Mouse (Mus musculus) spleen, adult 2 months (tissue): ENCODE measurements around the gene Acadvl. TPM values are rescaled to one million over a fixed set of nuclear protein-coding genes. Genes with fewer than 3 reads are reported as not detected.

Experiments
- DNase-seq, 2 experiments: peaks; one replicate each; pipeline versions ENCODE4 v3.0.0 to v3.0.0-alpha.2; 2012 to 2021; ENCODE audit warnings: low spot score in 2 of 2, low read depth in 1 of 2
- H3K27ac ChIP-seq: fragments of 200-500 bp; 2 replicates; pipeline ENCODE4 v1.5.1; 2012; ENCODE audit warnings: low read length, inconsistent platforms; ENCODE audit not compliant: insufficient read depth
- H3K27me3 ChIP-seq: fragments of 200-500 bp; 2 replicates; pipeline ENCODE4 v1.6.1; 2012; ENCODE audit warnings: mild to moderate bottlenecking, moderate library complexity, low read length, inconsistent platforms; ENCODE audit not compliant: control insufficient read depth, insufficient read depth
- H3K36me3 ChIP-seq: fragments of 200-500 bp; 2 replicates; pipeline ENCODE4 v1.6.1; 2012; ENCODE audit warnings: mild to moderate bottlenecking, low read length, inconsistent platforms; ENCODE audit not compliant: control insufficient read depth, insufficient read depth
- H3K4me1 ChIP-seq: fragments of 200-500 bp; 2 replicates; pipeline ENCODE4 v1.6.1; 2011; ENCODE audit warnings: inconsistent platforms; ENCODE audit not compliant: control insufficient read depth, insufficient read depth, insufficient read length
- H3K4me3 ChIP-seq: fragments of 200-500 bp; 2 replicates; pipeline ENCODE4 v1.5.1; 2011; ENCODE audit warnings: mild to moderate bottlenecking, inconsistent platforms; ENCODE audit not compliant: insufficient read depth, insufficient read length; ENCODE audit errors: extremely low read depth
- CTCF ChIP-seq: fragments of 200-500 bp; IDR thresholded peaks from 2 replicates; pipeline ENCODE4 v1.5.1; 2011; ENCODE audit warnings: mild to moderate bottlenecking, inconsistent platforms; ENCODE audit not compliant: insufficient read depth, insufficient read length, insufficient replicate concordance; ENCODE audit errors: extremely low read depth
- POLR2A ChIP-seq: fragments of 200-500 bp; IDR thresholded peaks from 2 replicates; pipeline ENCODE4 v1.6.1; 2011; ENCODE audit warnings: low read depth, low read length, inconsistent platforms
- WGBS: fragments of 180-500 bp; shearing (Covaris S2); methylation state at CpG from one replicate; pipeline ENCODE4 v1.1.7; 2018; 5-methylcytosine and 5-hydroxymethylcytosine counted together
- polyA plus RNA-seq: library from polyadenylated mRNA; depleted of rRNA; stranded (reverse); fragments of >200 nt; gene quantifications from 2 replicates; pipeline ENCODE4 v1.2.3, GENCODE M21; 2012

Acadvl gene
- polyA plus RNA-seq, 1 experiment = 29.5 TPM

DNA sequence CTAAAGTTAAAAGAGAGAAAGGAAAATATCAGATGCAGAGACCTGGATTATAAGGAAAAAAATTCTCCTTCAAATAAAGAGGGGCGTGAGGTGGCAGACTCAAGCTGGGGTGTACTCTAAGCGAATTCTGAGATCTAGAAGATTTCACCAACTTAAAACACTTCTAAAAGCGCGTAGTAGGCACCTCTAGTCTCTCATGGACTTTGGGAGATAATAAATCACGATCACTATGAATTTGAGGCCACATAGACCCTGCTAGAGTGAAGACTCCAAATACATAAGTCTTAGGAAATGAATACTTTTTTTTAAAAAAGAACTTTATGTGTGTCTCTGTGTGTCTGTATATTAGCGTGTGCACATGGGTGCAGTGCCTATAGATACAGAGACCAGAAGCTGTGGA is 466 bp upstream of the Acadvl start:
- Histone ChIP-seq H3K36me3 (peaks cover 15% of the 10 kb centered on the region), H3K27ac (no peak overlapping the region), H3K27me3 (no peaks in the 10 kb centered on the region), H3K4me1 (peaks cover 7% of the 10 kb centered on the region; the same call in 1 of the 2 replicates), H3K4me3 (no peak overlapping the region)
- 74% methylated on average over 6 of the region's 6 CpGs for WGBS
- TF ChIP-seq POLR2A (no peak), CTCF (no peak)
- DNase-seq = no peak

DNA sequence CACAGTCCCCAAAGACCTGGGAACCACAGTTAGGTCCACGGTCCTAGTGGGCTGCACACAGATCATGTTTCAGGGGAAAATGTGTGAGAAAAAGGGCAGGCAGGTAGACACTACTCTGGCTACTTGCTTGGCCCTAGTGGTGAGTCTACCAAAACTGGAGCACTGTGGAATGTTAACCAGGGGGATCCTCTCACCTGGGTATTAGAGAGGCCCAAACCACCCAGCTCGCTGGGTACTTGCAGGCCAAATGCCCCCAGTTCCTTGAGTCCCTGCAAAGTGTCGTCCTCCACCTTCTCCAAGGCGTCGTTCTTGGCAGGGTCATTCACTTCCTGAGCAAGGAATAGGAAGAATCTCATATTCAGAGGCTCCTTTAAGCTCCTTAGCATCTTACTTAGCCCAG is 1.2 kb downstream of the Acadvl start:
- H3K36me3 ChIP-seq = peaks cover 29% of the 10 kb centered on the region
- H3K27ac ChIP-seq = no peak overlapping the region
- DNase-seq = no peak
- H3K27me3 ChIP-seq = no peaks in the 10 kb centered on the region
- peaks cover 7% of the 10 kb centered on the region; the same call in 1 of the 2 replicates for H3K4me1 ChIP-seq
- TF ChIP-seq CTCF (no peak), POLR2A (no peak)
- no peak overlapping the region for H3K4me3 ChIP-seq
- WGBS = 79% methylated on average over 5 of the region's 5 CpGs

DNA sequence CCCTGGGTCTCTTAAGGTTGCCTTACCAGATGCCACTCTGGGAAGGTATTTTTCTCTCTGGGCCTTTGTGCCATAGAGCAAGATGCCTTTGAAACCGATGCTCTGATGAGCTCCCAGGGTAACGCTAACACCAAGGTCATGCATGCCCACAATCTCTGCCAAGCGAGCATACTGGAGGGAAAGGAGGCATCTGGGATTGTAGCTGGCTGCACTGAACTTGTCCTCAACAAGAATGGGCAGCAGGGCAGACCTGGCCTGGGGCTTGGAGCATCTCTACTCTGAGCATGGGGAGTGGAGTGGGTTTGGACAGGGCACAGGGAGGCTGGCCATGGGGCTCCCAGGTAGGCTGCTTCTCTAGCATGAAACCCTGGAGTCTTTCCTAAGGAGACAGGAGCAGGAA is 1.8 kb downstream of the Acadvl start:
- TF ChIP-seq POLR2A (no peak), CTCF (no peak)
- Histone ChIP-seq H3K4me1 (peaks cover 7% of the 10 kb centered on the region; the same call in 1 of the 2 replicates), H3K4me3 (no peak overlapping the region), H3K36me3 (peaks cover 35% of the 10 kb centered on the region), H3K27me3 (no peaks in the 10 kb centered on the region), H3K27ac (no peak overlapping the region)
- WGBS = 83% methylated on average over 3 of the region's 3 CpGs
- DNase-seq = no peak

DNA sequence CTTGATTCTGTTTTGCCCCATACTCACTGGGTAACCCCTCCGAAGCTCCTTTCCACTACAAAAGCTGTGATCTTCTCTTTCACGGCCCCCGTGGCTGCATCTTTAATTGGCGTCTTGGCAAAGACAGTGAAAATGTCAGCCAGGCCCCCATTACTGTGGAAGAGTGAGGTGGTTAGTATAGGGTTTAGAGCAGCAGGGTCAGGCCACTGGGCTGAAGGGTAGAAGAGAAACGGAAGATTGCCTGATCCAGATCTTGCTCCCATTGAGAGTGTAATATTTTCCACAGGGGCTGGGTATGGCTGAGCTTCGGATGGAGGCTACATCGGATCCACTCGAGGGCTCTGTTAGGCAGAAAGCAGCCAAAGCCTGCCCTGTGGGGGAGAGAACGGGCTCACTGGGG is 2.3 kb downstream of the Acadvl start:
- Histone ChIP-seq H3K27ac (no peak overlapping the region), H3K27me3 (no peaks in the 10 kb centered on the region), H3K36me3 (peaks cover 37% of the 10 kb centered on the region), H3K4me3 (no peak overlapping the region), H3K4me1 (peaks cover 7% of the 10 kb centered on the region; the same call in 1 of the 2 replicates)
- no peak for TF ChIP-seq CTCF
- TF ChIP-seq POLR2A = no peak
- WGBS = 91% methylated on average over 9 of the region's 9 CpGs
- no peak for DNase-seq

DNA sequence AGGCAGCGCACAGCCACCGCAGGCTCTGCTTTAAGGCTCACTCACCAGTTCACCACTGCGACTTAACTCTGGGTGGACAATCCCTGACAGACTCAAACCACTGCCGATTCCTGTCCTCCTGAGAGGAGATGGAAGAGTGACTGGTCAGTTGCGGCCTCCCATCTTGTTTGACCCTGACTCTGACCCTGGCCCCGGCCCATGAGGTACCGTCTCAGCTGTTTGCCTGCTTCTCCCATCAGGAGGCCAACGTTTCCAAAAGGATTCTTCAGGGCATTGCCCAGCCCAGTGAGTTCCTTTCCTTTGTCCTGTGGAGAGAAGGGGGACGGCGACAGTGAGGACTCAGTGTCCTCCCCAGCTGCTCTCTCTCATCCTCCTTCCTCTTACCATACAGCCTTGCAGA is 4.2 kb downstream of the Acadvl start:
- no peak for DNase-seq
- Histone ChIP-seq H3K4me1 (peaks cover 2% of the 10 kb centered on the region; the same call in 1 of the 2 replicates), H3K27me3 (no peaks in the 10 kb centered on the region), H3K36me3 (peaks cover 46% of the 10 kb centered on the region), H3K4me3 (no peak overlapping the region), H3K27ac (no peak overlapping the region)
- WGBS = 94% methylated on average over 10 of the region's 10 CpGs
- TF ChIP-seq POLR2A (no peak), CTCF (no peak)

DNA sequence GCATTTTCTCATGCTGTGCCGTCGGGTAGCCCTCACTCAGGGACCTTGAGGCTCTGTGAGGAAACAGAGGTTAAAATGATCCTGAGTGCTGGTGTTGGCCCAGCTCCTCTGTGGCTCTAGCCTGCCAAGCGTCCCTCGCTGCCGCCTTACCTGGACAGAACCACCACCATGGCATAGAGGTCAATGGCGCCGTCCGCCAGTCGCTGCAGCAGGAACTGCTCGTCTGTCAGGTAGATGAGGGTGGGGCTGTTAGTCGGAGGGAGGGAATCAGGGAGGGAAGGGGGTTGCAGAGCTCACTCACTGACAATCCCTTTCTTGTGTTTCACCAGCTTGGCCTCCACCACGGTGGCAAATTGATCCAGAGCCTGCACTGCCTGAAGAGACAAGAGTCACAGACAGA is 4.7 kb downstream of the Acadvl start:
- TF ChIP-seq POLR2A (no peak), CTCF (no peak)
- WGBS = 92% methylated on average over 12 of the region's 12 CpGs
- Histone ChIP-seq H3K27ac (no peak overlapping the region), H3K27me3 (no peaks in the 10 kb centered on the region), H3K36me3 (peaks cover 49% of the 10 kb centered on the region), H3K4me3 (no peak overlapping the region), H3K4me1 (peaks cover 5% of the 10 kb centered on the region; the same call in 1 of the 2 replicates)
- no peak for DNase-seq

DNA sequence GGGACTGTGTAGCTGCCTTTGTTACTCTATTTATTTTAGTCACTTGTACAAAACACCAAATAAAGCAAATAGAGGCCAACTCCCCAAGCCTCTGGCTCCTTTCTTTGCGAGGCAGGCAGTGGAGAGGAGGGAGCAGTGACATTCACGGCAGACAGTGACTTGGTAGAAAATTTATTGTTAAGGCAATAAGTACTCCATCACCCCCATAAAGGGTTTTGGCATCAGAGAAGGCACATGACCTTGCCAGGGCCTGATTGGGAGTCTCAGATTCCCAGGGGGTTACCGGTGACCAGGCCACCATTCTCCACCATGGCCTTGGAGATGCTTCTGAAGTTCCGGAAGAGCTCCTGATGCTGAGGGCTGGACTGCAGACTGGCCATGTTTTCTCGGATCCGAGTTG is 5.2 kb downstream of the Acadvl start:
- no peak for DNase-seq
- Histone ChIP-seq H3K27me3 (no peaks in the 10 kb centered on the region), H3K36me3 (peaks cover 50% of the 10 kb centered on the region), H3K4me3 (no peak overlapping the region), H3K27ac (no peak overlapping the region), H3K4me1 (peaks cover 5% of the 10 kb centered on the region; the same call in 1 of the 2 replicates)
- 87% methylated on average over 6 of the region's 6 CpGs for WGBS
- TF ChIP-seq CTCF = no peak
- TF ChIP-seq POLR2A = no peak

DNA sequence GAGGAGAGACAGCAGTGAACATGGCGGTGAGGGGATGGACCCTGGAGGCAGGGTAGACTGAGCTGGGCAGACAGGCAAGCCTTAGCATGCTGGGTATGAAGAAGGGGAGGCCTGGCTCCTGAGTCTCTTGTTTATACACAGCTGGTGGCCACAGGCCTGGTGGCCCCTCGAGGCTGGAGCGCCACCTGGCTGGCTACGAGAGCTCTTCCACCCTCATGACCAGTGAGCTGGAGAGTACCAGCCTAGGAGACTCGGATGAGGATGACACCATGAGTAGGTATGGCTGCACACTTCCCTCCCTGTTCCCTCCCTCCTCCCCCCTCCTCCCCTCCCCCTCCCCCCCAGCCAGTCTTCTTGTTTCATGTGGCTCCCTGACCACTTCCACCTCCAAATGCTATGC is 9.7 kb downstream of the Acadvl start:
- peaks cover 9% of the 10 kb centered on the region; the same call in 1 of the 2 replicates for H3K4me1 ChIP-seq
- H3K36me3 ChIP-seq = peaks cover 33% of the 10 kb centered on the region
- no peak overlapping the region for H3K27ac ChIP-seq
- H3K4me3 ChIP-seq = no peak overlapping the region
- DNase-seq = no peak
- no peaks in the 10 kb centered on the region for H3K27me3 ChIP-seq
- WGBS = 62% methylated on average over 5 of the region's 5 CpGs
- peak; percentile 60; the same call in 1 of the 2 replicates for TF ChIP-seq CTCF
- no peak for TF ChIP-seq POLR2A
